Mouse (Mus musculus) ES-E14 (cell line): Measurements from ENCODE around the gene Crat. TPM values are rescaled to one million over a fixed set of nuclear protein-coding genes. Genes with fewer than 3 reads are reported as not detected.

Experiments
- DNase-seq: peaks from one replicate; pipeline ENCODE4 v3.0.0-alpha.2; 2013; ENCODE audit warnings: low read depth, low spot score
- H3K27ac ChIP-seq: 2 replicates; pipeline ENCODE4 v1.5.1; 2012; ENCODE audit warnings: low read depth, mild to moderate bottlenecking, low read length, moderate library complexity, mixed read lengths; ENCODE audit not compliant: poor library complexity, insufficient read depth, severe bottlenecking
- H3K36me3 ChIP-seq: 2 replicates; pipeline ENCODE4 v1.6.1; 2012; ENCODE audit warnings: mild to moderate bottlenecking, low read length, moderate library complexity, mixed read lengths; ENCODE audit not compliant: control insufficient read depth, poor library complexity, insufficient read depth, severe bottlenecking
- H3K4me1 ChIP-seq, 2 experiments: fragments of 150-350 bp in 1 of 2; sonication (generic) in 1 of 2; 2 replicates each; pipeline ENCODE4 v1.6.1; 2012; ENCODE audit warnings: low read length in 2 of 2, mild to moderate bottlenecking in 1 of 2, mixed read lengths in 1 of 2; ENCODE audit not compliant: control insufficient read depth in 2 of 2, insufficient read depth in 2 of 2, poor library complexity in 1 of 2
- H3K4me3 ChIP-seq, 2 experiments: fragments of 150-350 bp in 1 of 2; sonication (generic) in 1 of 2; 2 replicates each; pipeline ENCODE4 v1.5.1; 2012; ENCODE audit warnings: low read length in 2 of 2, low read depth in 1 of 2, mild to moderate bottlenecking in 1 of 2, mixed read lengths in 1 of 2; ENCODE audit not compliant: insufficient read depth in 1 of 2, poor library complexity in 1 of 2, severe bottlenecking in 1 of 2
- H3K9ac ChIP-seq: 2 replicates; pipeline ENCODE4 v1.6.1; 2012; ENCODE audit warnings: low read depth, mild to moderate bottlenecking, low read length, mixed read lengths; ENCODE audit not compliant: poor library complexity, insufficient read depth, severe bottlenecking
- H3K9me3 ChIP-seq: fragments of 150-350 bp; sonication (generic); 2 replicates; pipeline ENCODE4 v1.6.1; 2012; ENCODE audit warnings: low read depth, mild to moderate bottlenecking, low read length; ENCODE audit not compliant: control insufficient read depth, insufficient read depth
- CHD2 ChIP-seq: IDR thresholded peaks from 2 replicates; pipeline ENCODE4 v1.6.1; 2014; ENCODE audit warnings: mild to moderate bottlenecking, low read depth, low read length, inconsistent platforms
- HCFC1 ChIP-seq: IDR thresholded peaks from 2 replicates; pipeline ENCODE4 v1.6.1; 2012; ENCODE audit warnings: low read length, inconsistent platforms, borderline replicate concordance; ENCODE audit not compliant: insufficient read depth
- MAFK ChIP-seq: IDR thresholded peaks from 2 replicates; pipeline ENCODE4 v1.6.1; 2014; ENCODE audit warnings: mild to moderate bottlenecking, low read depth, low read length, inconsistent platforms; ENCODE audit not compliant: insufficient read depth
- ZC3H11A ChIP-seq: IDR thresholded peaks from 2 replicates; pipeline ENCODE4 v1.6.1; 2012; ENCODE audit warnings: low read depth, mild to moderate bottlenecking, inconsistent platforms, low read length, borderline replicate concordance
- ZNF384 ChIP-seq: IDR thresholded peaks from 2 replicates; pipeline ENCODE4 v1.6.1; 2012; ENCODE audit warnings: low read depth, low read length, inconsistent platforms
- in situ Hi-C, 2 experiments: fragments of 600-800 bp; cut with MboI; formaldehyde crosslinking; loops; one replicate each; pipeline ENCODE4 v1.15.1; 2025; ENCODE audit warnings: low sequenced_read_pairs in 2 of 2, inconsistent platforms in 1 of 2; ENCODE audit not compliant: unreplicated experiment in 2 of 2
- total RNA-seq: library from RNA; depleted of rRNA; stranded (reverse); fragments of 300-350 nt; gene quantifications from 2 replicates; pipeline ENCODE4 v1.2.3, GENCODE M21; 2012

Crat gene
- total RNA-seq, 1 experiment = 5.8 TPM

- H3K4me3 ChIP-seq = no peak overlapping the region
- H3K9ac ChIP-seq = no peak overlapping the region
- DNase-seq = no peak
- in situ Hi-C loops = no loop called here
- H3K9me3 ChIP-seq = no peaks in the 10 kb centered on the region
- no peak overlapping the region for H3K27ac ChIP-seq
- H3K4me1 ChIP-seq = peaks cover 0 to 10% of the 10 kb centered on the region in 2 experiments; a peak in 2 of 4 replicates
- TF ChIP-seq ZNF384 (no peak), HCFC1 (no peak), MAFK (no peak), CHD2 (no peak), ZC3H11A (no peak)
- H3K36me3 ChIP-seq = peaks cover 5% of the 10 kb centered on the region; the same call in 1 of the 2 replicates
Measured at GRCm38 (mm10) chr2:30409454-30410176, 6.0 kb downstream of the Crat start.

GRCm38 (mm10) chr2:30408452-30409100 is 7.0 kb downstream of the Crat start:
- in situ Hi-C loops = no loop called here
- TF ChIP-seq ZC3H11A (no peak), HCFC1 (no peak), MAFK (no peak), CHD2 (no peak), ZNF384 (no peak)
- Histone ChIP-seq H3K36me3 (peaks cover 5% of the 10 kb centered on the region; the same call in 1 of the 2 replicates), H3K9ac (no peak overlapping the region), H3K27ac (no peak overlapping the region), H3K9me3 (no peaks in the 10 kb centered on the region), H3K4me1 (peaks cover 0 to 11% of the 10 kb centered on the region in 2 experiments; a peak in 1 of 4 replicates), H3K4me3 (no peak overlapping the region)
- no peak for DNase-seq

GRCm38 (mm10) chr2:30407778-30408177 is 7.8 kb downstream of the Crat start:
- in situ Hi-C loops = no loop called here

GRCm38 (mm10) chr2:30407221-30407620 is 8.4 kb downstream of the Crat start:
- Histone ChIP-seq H3K36me3 (peaks cover 2% of the 10 kb centered on the region; the same call in 1 of the 2 replicates), H3K27ac (no peak overlapping the region), H3K4me1 (peaks cover 0 to 11% of the 10 kb centered on the region in 2 experiments; a peak in 1 of 4 replicates), H3K9me3 (no peaks in the 10 kb centered on the region), H3K9ac (no peak overlapping the region), H3K4me3 (no peak overlapping the region)
- TF ChIP-seq HCFC1 = no peak
- no peak for TF ChIP-seq ZNF384
- no peak for TF ChIP-seq CHD2
- no peak for TF ChIP-seq MAFK
- no peak for TF ChIP-seq ZC3H11A
- no peak for DNase-seq
- in situ Hi-C loops = no loop called here

More at GRCm38 (mm10) chr2:30407778-30408177, 7.8 kb downstream of the Crat start:
- Histone ChIP-seq H3K4me1 (peaks cover 0 to 11% of the 10 kb centered on the region in 2 experiments; a peak in 1 of 4 replicates), H3K27ac (no peak overlapping the region), H3K36me3 (peaks cover 3% of the 10 kb centered on the region; the same call in 1 of the 2 replicates), H3K9ac (no peak overlapping the region), H3K9me3 (no peaks in the 10 kb centered on the region), H3K4me3 (no peak overlapping the region)
- DNase-seq = no peak
- no peak for TF ChIP-seq ZC3H11A
- no peak for TF ChIP-seq HCFC1
- TF ChIP-seq MAFK = no peak
- TF ChIP-seq CHD2 = no peak
